Mouse (Mus musculus): ENCODE results near the gene Cltc.

DNA sequence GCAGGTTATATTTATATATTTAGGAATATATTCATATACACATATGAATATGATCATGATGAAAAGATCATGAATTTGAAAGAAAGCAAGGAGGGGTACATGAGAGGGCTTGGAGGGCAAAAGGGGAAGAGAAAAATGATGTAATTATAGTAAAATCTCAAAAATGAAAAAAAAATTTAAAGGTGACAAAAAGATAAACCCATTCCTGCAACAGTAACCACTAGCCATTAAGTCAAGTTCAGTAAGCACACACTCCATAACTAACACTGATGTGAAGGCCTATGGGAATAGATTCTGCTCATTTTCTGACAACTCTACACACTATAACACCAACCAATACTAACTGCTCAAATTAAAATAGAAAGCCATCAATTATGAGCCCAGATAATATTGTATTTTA, 31.8 kb downstream of the Cltc start:
- no peak for TF ChIP-seq CTCF (IDR thresholded peaks at IDR 0.05; ENCODE audit: borderline replicate concordance, control insufficient read depth, extremely low read depth, insufficient read depth, low read length, poor library complexity)
- no peak for TF ChIP-seq POLR2A (IDR thresholded peaks at IDR 0.05; ENCODE audit: control insufficient read depth, extremely low read depth, insufficient read depth, low read length, poor library complexity)
